21 mouse cellular contexts compared by ENCODE assay signal in the genomic region with DNA sequence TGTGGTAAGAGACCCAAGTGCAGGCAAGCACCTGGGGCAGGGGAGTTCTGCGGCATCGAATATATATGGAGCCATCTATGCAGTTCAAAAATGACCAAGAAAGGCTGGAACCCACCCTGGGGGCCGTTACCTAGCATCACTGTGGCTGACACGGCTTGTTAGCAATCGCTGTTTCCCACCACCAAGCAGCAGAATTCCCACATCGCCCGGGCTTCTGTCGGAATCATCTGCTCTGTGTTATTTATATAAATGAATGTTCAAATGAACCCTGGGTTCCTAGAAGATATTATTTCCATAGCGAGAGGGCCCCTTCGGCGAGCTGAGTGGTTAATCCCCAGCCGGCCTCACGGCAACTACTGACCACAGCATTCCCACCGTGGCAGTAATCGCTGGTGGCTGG. TPM values are rescaled to one million over a fixed set of nuclear protein-coding genes. Genes with fewer than 3 reads are reported as not detected.
"Had no signal": no experiment of that assay in that cellular context is flagged by ENCODE, and none has a peak within 500 bp of the region (broad histone marks: within the 10 kb centered on the region; RNA-seq: fewer than 3 reads in every experiment).

No protein-coding gene starts in this region.

- H3K4me3 ChIP-seq: limb, embryonic 13.5 days; midbrain, embryonic 12.5 days; neural tube, embryonic 13.5 days; stomach, embryonic 15.5 days had no signal

- H3K36me3 ChIP-seq: limb, embryonic 13.5 days; stomach, embryonic 15.5 days had no signal

- DNase-seq: kidney, adult 11 months; kidney, adult 9 months; kidney, postnatal 36 days; lung, adult 18-20 months; retina, postnatal 1 day; right cerebral cortex, postnatal 25 days; thymus, adult 2 months; thymus, postnatal 25 days had no signal

- H3K27ac ChIP-seq: hindbrain, postnatal 0 days; kidney, postnatal 0 days; limb, embryonic 13.5 days; liver, embryonic 14.5 days; midbrain, embryonic 12.5 days; neural tube, embryonic 13.5 days; stomach, embryonic 15.5 days had no signal

- ATAC-seq: hindbrain, postnatal 0 days; midbrain, embryonic 16.5 days had no signal

- H3K4me2 ChIP-seq: limb, embryonic 13.5 days; midbrain, embryonic 12.5 days; neural tube, embryonic 13.5 days; stomach, embryonic 15.5 days had no signal

- H3K4me1 ChIP-seq: stomach, embryonic 15.5 days had no signal

- H3K9me3 ChIP-seq: limb, embryonic 13.5 days; midbrain, embryonic 12.5 days; neural tube, embryonic 13.5 days; stomach, embryonic 15.5 days had no signal

- H3K9ac ChIP-seq: limb, embryonic 13.5 days; liver, embryonic 14.5 days; midbrain, embryonic 12.5 days; neural tube, embryonic 13.5 days; stomach, embryonic 15.5 days had no signal

- H3K27me3 ChIP-seq: limb, embryonic 13.5 days; midbrain, embryonic 12.5 days; neural tube, embryonic 13.5 days; stomach, embryonic 15.5 days had no signal

RNA-seq across cellular contexts. Expression of gene Rsph14, which starts 21.7 kb away (rescaled TPM):
- total RNA-seq: liver, adult 2 months; megakaryocyte-erythroid progenitor cell, adult 5-6 weeks had no signal
- polyA plus RNA-seq: intestine, embryonic 14.5 days; kidney, postnatal 0 days; limb, embryonic 13.5 days; liver, adult 2 months; liver, embryonic 14.5 days; midbrain, embryonic 12.5 days; spleen, adult 2 months; stomach, embryonic 15.5 days; thymus, adult 2 months; urinary bladder, adult 2 months had no signal

RNA-seq across cellular contexts. Expression of gene Rab36, which starts 26.2 kb away (rescaled TPM):
- total RNA-seq: megakaryocyte-erythroid progenitor cell, adult 5-6 weeks had no signal

RNA-seq across cellular contexts. Expression of gene Gnaz, which starts 43.7 kb away (rescaled TPM):
- total RNA-seq: megakaryocyte-erythroid progenitor cell, adult 5-6 weeks had no signal
- polyA plus RNA-seq: liver, adult 2 months had no signal
